Mouse (Mus musculus): Measurements from ENCODE around the gene Nr5a1.

Nr5a1 gene

DNA sequence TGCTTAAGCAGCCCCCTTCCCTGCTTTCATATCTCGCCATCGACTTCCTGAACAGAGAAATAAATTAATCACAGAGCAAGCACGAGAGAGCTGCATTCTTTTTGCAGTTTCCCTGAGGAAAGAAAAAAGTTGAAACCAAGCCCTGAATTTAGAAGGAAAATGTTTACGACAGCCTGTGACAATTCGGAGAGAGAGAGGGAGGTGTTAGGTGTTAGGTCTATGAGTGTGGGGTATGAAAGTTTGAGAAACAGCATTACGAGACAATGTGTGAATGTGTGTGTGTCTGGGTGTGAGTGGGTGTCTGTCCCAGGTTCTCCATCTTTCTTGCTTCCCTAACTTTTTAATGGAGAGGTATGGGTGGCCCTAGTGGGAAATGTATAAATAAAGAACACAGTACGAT lies 62.2 kb downstream of the Nr5a1 start:
- DNase-seq (ENCODE audit: low read depth, low spot score), result no peak

DNA sequence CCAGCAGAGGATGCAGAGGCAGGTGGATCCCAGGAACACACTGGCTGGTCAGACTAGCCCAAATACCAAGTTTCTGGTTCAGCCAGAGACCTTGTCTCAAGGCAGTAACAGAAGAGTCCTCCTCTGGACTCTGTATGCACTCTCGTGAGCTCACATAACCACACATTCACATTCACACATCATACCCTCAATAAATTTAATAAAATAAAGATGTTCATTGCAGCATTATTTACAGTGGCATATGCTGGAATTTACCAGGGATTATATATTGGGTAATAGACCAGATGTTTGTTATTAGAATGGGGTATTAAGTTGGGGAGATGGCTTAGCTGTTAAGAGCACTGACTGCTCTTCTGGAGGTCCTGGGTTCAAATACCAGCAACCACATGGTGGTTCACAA lies 64.0 kb downstream of the Nr5a1 start:
- DNase-seq (ENCODE audit: low read depth, low spot score), result no peak

DNA sequence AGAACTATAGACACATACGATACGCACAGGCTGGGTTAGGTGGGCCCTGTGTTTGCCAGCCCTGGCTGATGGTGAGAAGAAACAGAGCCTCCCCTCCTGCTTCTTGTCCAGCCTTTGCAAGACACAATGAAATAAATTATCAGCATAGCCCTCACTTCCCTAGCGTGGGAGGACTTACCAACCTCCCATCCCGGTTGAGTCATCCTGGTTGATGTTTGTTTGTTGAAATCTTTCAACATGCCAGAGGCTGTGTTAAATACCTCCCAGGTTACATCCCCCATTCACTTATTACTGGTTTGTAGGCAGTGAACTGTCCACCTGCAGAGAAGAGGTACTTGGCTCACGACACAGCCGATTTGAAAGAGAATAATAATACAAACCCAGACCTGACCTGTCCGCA lies 66.7 kb downstream of the Nr5a1 start:
- no peak for DNase-seq (ENCODE audit: low read depth, low spot score)

DNA sequence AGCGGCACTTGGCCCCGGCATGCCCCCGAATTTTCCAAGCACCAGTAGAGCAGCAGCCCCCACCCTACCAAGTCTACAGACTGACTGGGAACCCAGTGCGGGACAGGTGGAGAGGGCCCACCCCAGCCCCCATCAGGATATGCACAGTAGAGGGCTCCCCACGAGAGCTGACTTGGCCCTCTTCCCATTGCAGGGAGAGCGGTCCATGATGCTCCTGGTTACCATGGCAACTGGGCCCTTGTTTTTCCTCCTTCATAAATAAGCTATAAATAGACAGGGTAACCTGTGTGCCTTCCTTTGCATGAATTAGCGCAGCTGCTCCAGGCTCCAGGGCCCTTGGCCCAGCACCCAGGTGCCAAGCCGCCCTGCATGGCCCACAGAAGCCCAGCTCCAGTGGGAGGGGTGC lies 67.1 kb downstream of the Nr5a1 start:
- DNase-seq (ENCODE audit: low read depth, low spot score), result no peak

DNA sequence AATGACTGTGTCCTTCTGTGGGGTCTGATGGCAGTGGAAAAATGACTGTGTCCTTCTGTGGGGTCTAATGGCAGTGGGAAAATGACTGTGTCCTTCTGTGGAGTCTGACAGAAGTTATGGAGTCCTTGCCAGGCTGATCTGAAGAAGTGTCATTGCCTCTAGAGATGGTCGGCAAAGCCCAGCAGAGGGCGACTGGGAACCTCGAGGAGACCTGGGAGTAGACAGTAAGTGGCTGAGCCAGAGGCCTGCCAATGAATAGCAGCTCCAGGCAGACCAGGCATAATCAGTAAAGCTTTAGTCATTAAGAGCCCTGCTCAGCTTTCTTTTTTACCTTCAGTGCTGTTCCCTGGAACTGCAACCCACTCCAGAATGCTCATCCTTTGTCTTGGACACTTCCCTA lies 68.4 kb downstream of the Nr5a1 start:
- DNase-seq (ENCODE audit: low read depth, low spot score), result peak; percentile 56

DNA sequence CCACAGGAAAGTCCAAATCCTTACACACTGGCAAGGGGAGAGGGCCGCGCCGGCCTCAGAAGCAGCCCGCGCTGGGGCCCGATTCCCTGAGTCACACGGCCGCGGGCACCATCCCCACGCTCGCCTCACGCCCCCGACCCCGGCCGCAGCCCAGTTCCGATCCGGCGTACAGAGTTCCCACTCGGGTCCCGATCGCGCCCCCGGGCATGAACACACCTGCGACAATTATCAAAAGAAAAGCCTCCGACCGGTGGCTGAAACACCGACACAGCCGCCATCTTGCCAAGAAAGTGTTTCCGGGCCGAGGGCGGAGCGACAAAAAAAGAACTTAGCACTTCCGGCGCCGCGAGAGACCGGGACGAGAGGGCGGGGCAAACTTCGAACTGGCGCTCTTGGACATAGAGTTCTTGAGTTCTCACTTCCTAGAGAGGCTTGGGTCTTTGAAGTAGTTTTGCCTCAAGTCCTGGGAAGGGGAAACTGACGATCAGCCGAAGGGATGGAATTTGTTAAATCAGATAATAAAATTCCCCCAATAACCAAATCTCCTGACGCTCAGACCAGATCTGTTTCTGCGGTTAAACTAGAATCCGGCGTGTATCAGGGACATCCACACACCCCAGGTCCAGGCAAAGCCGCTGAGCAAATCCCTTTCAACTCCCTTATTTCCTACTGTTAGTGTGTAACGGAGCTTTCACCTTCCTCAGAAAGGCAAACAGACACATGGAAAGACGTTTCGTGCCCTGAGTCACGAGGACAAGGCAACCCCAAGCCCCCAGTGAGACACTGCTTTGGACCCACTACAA lies 70.5 kb downstream of the Nr5a1 start, which contains the start of gene Psmb7:
Gene Psmb7 (minus strand): TSS at position 463 of the 803 bp plus-strand sequence.
- peak; percentile 83 for DNase-seq (ENCODE audit: low read depth, low spot score)

All from embryo, embryonic 11.5 days (tissue).